Mouse (Mus musculus): Measurements from ENCODE around the gene Cwf19l2. TPM values are rescaled to one million over a fixed set of nuclear protein-coding genes. Genes with fewer than 3 reads are reported as not detected.

The Cwf19l2 gene
- 4.6 TPM for polyA plus RNA-seq (2014; fragmentation: Illumina TruSeq; extraction: RNeasy Lipid Tissue Mini Kit (QIAGEN cat#74804); ENCODE audit: insufficient read depth, low read depth, low replicate concordance)

DNA sequence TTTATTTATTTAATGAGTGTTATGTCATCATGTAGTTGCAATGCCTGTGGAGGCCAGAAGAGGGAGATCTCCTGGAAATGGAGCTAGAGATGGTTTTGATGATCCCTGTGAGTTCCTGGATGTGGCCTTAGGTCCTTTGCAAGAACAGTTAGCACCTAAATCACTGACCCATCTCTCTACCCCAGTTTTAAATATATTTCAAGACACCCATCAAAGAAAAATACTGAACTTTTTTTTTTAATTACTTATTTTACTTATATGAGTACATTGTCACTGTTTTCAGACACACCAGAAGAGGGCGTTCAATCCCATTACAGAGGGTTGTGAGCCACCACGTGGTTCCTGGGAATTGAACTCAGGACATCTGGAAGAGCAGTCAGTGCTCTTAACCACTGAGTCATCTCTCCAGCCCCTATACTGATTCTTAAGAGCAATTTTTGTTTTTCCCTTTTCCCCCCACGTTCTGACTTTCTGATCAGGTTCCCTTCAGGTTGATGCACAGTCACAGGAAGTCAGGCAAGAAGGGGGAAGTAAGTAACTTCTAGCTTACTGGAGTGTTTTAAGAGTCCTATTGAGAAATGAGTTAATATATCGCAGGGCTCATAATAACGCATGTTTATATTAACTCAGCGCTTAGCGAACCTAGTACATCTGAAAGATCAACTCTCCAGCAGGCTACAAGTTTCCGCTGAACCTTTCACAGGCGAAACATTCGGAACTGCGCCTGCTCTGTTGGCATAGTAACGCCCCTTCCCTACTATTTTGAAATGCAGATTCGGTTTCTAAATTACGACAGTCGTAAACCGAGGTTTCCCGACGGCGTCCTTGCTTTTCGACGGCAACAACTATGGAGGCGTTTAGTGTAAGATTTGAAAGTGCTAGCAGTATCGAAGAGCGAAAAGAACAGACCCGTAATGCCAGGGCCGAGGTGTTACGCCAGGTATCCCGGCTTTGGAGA is at the start of gene Cwf19l2:
Cwf19l2 (plus strand) TSS at position 342 of the 958 bp plus-strand sequence.

Other genes starting within 250 kb of the Cwf19l2 start
- gene Alkbh8, start 68.5 kb upstream of the Cwf19l2 start, polyA plus RNA-seq (2014; fragmentation: Illumina TruSeq; extraction: RNeasy Lipid Tissue Mini Kit (QIAGEN cat#74804); ENCODE audit: insufficient read depth, low read depth, low replicate concordance) = 3.0 TPM
- 0.41 TPM for gene Gucy1a2, start 129.2 kb downstream of the Cwf19l2 start, polyA plus RNA-seq (2014; fragmentation: Illumina TruSeq; extraction: RNeasy Lipid Tissue Mini Kit (QIAGEN cat#74804); ENCODE audit: insufficient read depth, low read depth, low replicate concordance)

All from lung, adult 10 weeks (tissue).